Mouse (Mus musculus) embryo, embryonic 9.5 days (tissue): ENCODE measurements around the gene Pip4p1.
"Not testable (repeated sequence)": the region's sequence is repeated elsewhere in the genome, so short reads cannot be mapped to it uniquely, and the experiment has no call there.

Source experiments
- DNase-seq: peaks from one replicate; pipeline ENCODE4 v3.0.0-alpha.2; 2017; ENCODE audit errors: extremely low spot score

Gene Pip4p1

GRCm38 (mm10) chr14:50930754-50931492 is at the start of gene Pip4p1, which contains the start of gene Pnp:
TSS of gene Pip4p1 (minus strand) at chr14:50930856.
TSS of gene Pnp (plus strand) at chr14:50931082.
- peak; percentile 95 for DNase-seq

GRCm38 (mm10) chr14:50979631-50980030 is 49.0 kb upstream of the Pip4p1 start:
- no peak for DNase-seq

GRCm38 (mm10) chr14:50978451-50978850 is 47.8 kb upstream of the Pip4p1 start:
- not testable (repeated sequence) for DNase-seq

- DNase-seq: peak; percentile 44
Measured at GRCm38 (mm10) chr14:50976674-50977073, 46.0 kb upstream of the Pip4p1 start.

- DNase-seq: no peak
Measured at GRCm38 (mm10) chr14:50975001-50975400, 44.3 kb upstream of the Pip4p1 start.

- DNase-seq: no peak
Measured at GRCm38 (mm10) chr14:50973700-50974099, 43.0 kb upstream of the Pip4p1 start.

GRCm38 (mm10) chr14:50973054-50973453 is 42.4 kb upstream of the Pip4p1 start:
- DNase-seq: not testable (repeated sequence)

- no peak for DNase-seq
Measured at GRCm38 (mm10) chr14:50970822-50971221, 40.2 kb upstream of the Pip4p1 start.

- no peak for DNase-seq
Measured at GRCm38 (mm10) chr14:50969558-50970544, 39.2 kb upstream of the Pip4p1 start.

GRCm38 (mm10) chr14:50969041-50969440 is 38.4 kb upstream of the Pip4p1 start:
- DNase-seq: no peak

GRCm38 (mm10) chr14:50968216-50968980 is 37.7 kb upstream of the Pip4p1 start:
- no peak for DNase-seq

GRCm38 (mm10) chr14:50958289-50958995 is 27.8 kb upstream of the Pip4p1 start:
- DNase-seq: not testable (repeated sequence)

GRCm38 (mm10) chr14:50957146-50957545 is 26.5 kb upstream of the Pip4p1 start:
- DNase-seq: not testable (repeated sequence)

- not testable (repeated sequence) for DNase-seq
Measured at GRCm38 (mm10) chr14:50956724-50957123, 26.1 kb upstream of the Pip4p1 start.

GRCm38 (mm10) chr14:50955942-50956508 is 25.4 kb upstream of the Pip4p1 start, which contains the start of gene Pnp2:
TSS of gene Pnp2 (plus strand) at chr14:50955992.
- DNase-seq: not testable (repeated sequence)

- no peak for DNase-seq
Measured at GRCm38 (mm10) chr14:50955487-50955886, 24.8 kb upstream of the Pip4p1 start.

- not testable (repeated sequence) for DNase-seq
Measured at GRCm38 (mm10) chr14:50945526-50945925, 14.9 kb upstream of the Pip4p1 start.

- DNase-seq: not testable (repeated sequence)
Measured at GRCm38 (mm10) chr14:50945081-50945480, 14.4 kb upstream of the Pip4p1 start.

GRCm38 (mm10) chr14:50944668-50945033 is 14.0 kb upstream of the Pip4p1 start:
- not testable (repeated sequence) for DNase-seq

- DNase-seq: peak; percentile 94
Measured at GRCm38 (mm10) chr14:50943932-50944667, 13.4 kb upstream of the Pip4p1 start, which contains the start of gene Gm49342. TSS of gene Gm49342 (plus strand) at chr14:50944517.
